Mouse (Mus musculus) limb, embryonic 12.5 days (tissue): ENCODE measurements around the gene Rapgef5. TPM values are rescaled to one million over a fixed set of nuclear protein-coding genes. Genes with fewer than 3 reads are reported as not detected.

Source experiments
- ATAC-seq: fragments of 200-750 bp; cut with Nextera tagmentation; 2 replicates; pipeline ENCODE4 v1.8.0; 2017; ENCODE audit warnings: low read depth, moderate TSS enrichment; ENCODE audit not compliant: insufficient number of reproducible peaks, insufficient read depth, low FRiP score, low TSS enrichment
- H3K27ac ChIP-seq: fragments of 300-500 bp; sonication (generic); 2 replicates; pipeline ENCODE4 v1.5.1; 2016; ENCODE audit warnings: mild to moderate bottlenecking, moderate library complexity
- H3K27me3 ChIP-seq: fragments of 300-500 bp; sonication (generic); 2 replicates; pipeline ENCODE4 v1.6.1; 2016; ENCODE audit warnings: mild to moderate bottlenecking, moderate library complexity
- H3K36me3 ChIP-seq: fragments of 300-500 bp; sonication (generic); 2 replicates; pipeline ENCODE4 v1.6.1; 2016; ENCODE audit warnings: mild to moderate bottlenecking, moderate library complexity
- H3K4me1 ChIP-seq: fragments of 300-500 bp; sonication (generic); replicated peaks from 2 replicates; pipeline ENCODE4 v1.6.1; 2016
- H3K4me2 ChIP-seq: fragments of 300-500 bp; sonication (generic); 2 replicates; pipeline ENCODE4 v1.6.1; 2016; ENCODE audit warnings: mild to moderate bottlenecking, moderate library complexity
- H3K4me3 ChIP-seq: fragments of 300-500 bp; sonication (generic); replicated peaks from 2 replicates; pipeline ENCODE4 v1.5.1; 2016; ENCODE audit warnings: mild to moderate bottlenecking
- H3K9ac ChIP-seq: fragments of 300-500 bp; sonication (generic); replicated peaks from 2 replicates; pipeline ENCODE4 v1.6.1; 2016; ENCODE audit warnings: mild to moderate bottlenecking, moderate library complexity
- H3K9me3 ChIP-seq: fragments of 300-500 bp; sonication (generic); 2 replicates; pipeline ENCODE4 v1.6.1; 2016; ENCODE audit warnings: mild to moderate bottlenecking, moderate library complexity
- WGBS: fragments of 180-500 bp; shearing (Covaris S2); methylation state at CpG from one replicate; pipeline ENCODE4 v1.1.7; 2016; 5-methylcytosine and 5-hydroxymethylcytosine counted together
- polyA plus RNA-seq: library from polyadenylated mRNA; unstranded; fragments of >200 nt; fragmentation: Nextera tagmentation; extraction: Ambion mirVana; gene quantifications from 2 replicates; pipeline ENCODE4 v1.2.1, GENCODE M21; 2016

The Rapgef5 gene
- polyA plus RNA-seq, 1 experiment from 2014 or later = 8.0 TPM

- Histone ChIP-seq H3K27me3 (peaks cover 41% of the 10 kb centered on the region), H3K4me1 (peaks cover 7% of the 10 kb centered on the region), H3K36me3 (no peaks in the 10 kb centered on the region), H3K27ac (no peak overlapping the region), H3K4me2 (peak overlapping the region; percentile 98), H3K9me3 (no peaks in the 10 kb centered on the region), H3K9ac (peak overlapping the region; percentile 70), H3K4me3 (peak overlapping the region; percentile 70)
- 3% methylated on average over 57 of the region's 64 CpGs for WGBS
- ATAC-seq = peak; percentile 81
These were observed 17.2 kb downstream of the Rapgef5 start for GRCm38 (mm10) chr12:117533176-117534086.

- H3K27ac ChIP-seq = no peak overlapping the region
- H3K4me2 ChIP-seq = peak overlapping the region; percentile 98
- no peaks in the 10 kb centered on the region for H3K9me3 ChIP-seq
- H3K36me3 ChIP-seq = no peaks in the 10 kb centered on the region
- peaks cover 6% of the 10 kb centered on the region for H3K4me1 ChIP-seq
- WGBS = 1% methylated on average over 65 of the region's 66 CpGs
- H3K27me3 ChIP-seq = peaks cover 41% of the 10 kb centered on the region
- peak overlapping the region; percentile 70 for H3K9ac ChIP-seq
- H3K4me3 ChIP-seq = peak overlapping the region; percentile 70
- peak; percentile 46; the same call in 1 of the 2 replicates for ATAC-seq
These were observed 17.9 kb downstream of the Rapgef5 start for GRCm38 (mm10) chr12:117534087-117534751.

GRCm38 (mm10) chr12:117540352-117540751 lies 24.1 kb downstream of the Rapgef5 start:
- no peak overlapping the region for H3K9ac ChIP-seq
- WGBS = 74% methylated on average over 2 of the region's 2 CpGs

GRCm38 (mm10) chr12:117545277-117545676 lies 29.0 kb downstream of the Rapgef5 start:
- Histone ChIP-seq H3K27ac (no peak overlapping the region), H3K36me3 (no peaks in the 10 kb centered on the region), H3K4me3 (no peak overlapping the region), H3K27me3 (no peaks in the 10 kb centered on the region), H3K4me2 (no peak overlapping the region), H3K9me3 (no peaks in the 10 kb centered on the region), H3K9ac (no peak overlapping the region), H3K4me1 (no peaks in the 10 kb centered on the region)
- ATAC-seq = no peak
- WGBS = 87% methylated on average over 6 of the region's 6 CpGs

More at GRCm38 (mm10) chr12:117540352-117540751, 24.1 kb downstream of the Rapgef5 start:
- Histone ChIP-seq H3K27me3 (peaks cover 11% of the 10 kb centered on the region), H3K4me2 (no peak overlapping the region), H3K4me3 (no peak overlapping the region), H3K27ac (no peak overlapping the region), H3K9me3 (no peaks in the 10 kb centered on the region), H3K4me1 (no peaks in the 10 kb centered on the region), H3K36me3 (no peaks in the 10 kb centered on the region)
- no peak for ATAC-seq

GRCm38 (mm10) chr12:117553353-117553752 lies 37.1 kb downstream of the Rapgef5 start:
- WGBS = 80% methylated on average over 5 of the region's 5 CpGs
- Histone ChIP-seq H3K4me3 (no peak overlapping the region), H3K27me3 (no peaks in the 10 kb centered on the region), H3K4me1 (no peaks in the 10 kb centered on the region), H3K9ac (no peak overlapping the region), H3K4me2 (no peak overlapping the region), H3K9me3 (no peaks in the 10 kb centered on the region), H3K27ac (no peak overlapping the region), H3K36me3 (no peaks in the 10 kb centered on the region)
- no peak for ATAC-seq

- Histone ChIP-seq H3K4me1 (no peaks in the 10 kb centered on the region), H3K36me3 (no peaks in the 10 kb centered on the region), H3K9me3 (no peaks in the 10 kb centered on the region), H3K27ac (no peak overlapping the region), H3K4me3 (no peak overlapping the region), H3K27me3 (no peaks in the 10 kb centered on the region), H3K4me2 (no peak overlapping the region), H3K9ac (no peak overlapping the region)
- no peak for ATAC-seq
- WGBS = 86% methylated on average over 1 of the region's 1 CpGs
These were observed 38.4 kb downstream of the Rapgef5 start for GRCm38 (mm10) chr12:117554612-117555063.

- Histone ChIP-seq H3K27me3 (no peaks in the 10 kb centered on the region), H3K9me3 (peaks cover 5% of the 10 kb centered on the region; the same call in 1 of the 2 replicates), H3K27ac (no peak overlapping the region), H3K4me1 (peaks cover 14% of the 10 kb centered on the region), H3K4me2 (no peak overlapping the region), H3K4me3 (no peak overlapping the region), H3K9ac (no peak overlapping the region), H3K36me3 (no peaks in the 10 kb centered on the region)
- no peak for ATAC-seq
- 90% methylated on average over 11 of the region's 11 CpGs for WGBS
These were observed 44.2 kb downstream of the Rapgef5 start for GRCm38 (mm10) chr12:117560450-117560849.

GRCm38 (mm10) chr12:117561411-117562059 lies 45.3 kb downstream of the Rapgef5 start:
- H3K9ac ChIP-seq = no peak overlapping the region
- no peak overlapping the region for H3K27ac ChIP-seq
- H3K4me2 ChIP-seq = no peak overlapping the region
- no peaks in the 10 kb centered on the region for H3K27me3 ChIP-seq
- H3K9me3 ChIP-seq = peaks cover 5% of the 10 kb centered on the region; the same call in 1 of the 2 replicates
- peaks cover 14% of the 10 kb centered on the region for H3K4me1 ChIP-seq
- H3K4me3 ChIP-seq = no peak overlapping the region
- WGBS = 77% methylated on average over 6 of the region's 6 CpGs
- H3K36me3 ChIP-seq = no peaks in the 10 kb centered on the region
- no peak for ATAC-seq

- H3K36me3 ChIP-seq = no peaks in the 10 kb centered on the region
- H3K27me3 ChIP-seq = no peaks in the 10 kb centered on the region
- no peak overlapping the region for H3K4me2 ChIP-seq
- no peak overlapping the region for H3K27ac ChIP-seq
- H3K9ac ChIP-seq = no peak overlapping the region
- no peak for ATAC-seq
- no peak overlapping the region for H3K4me3 ChIP-seq
- 93% methylated on average over 3 of the region's 3 CpGs for WGBS
- H3K4me1 ChIP-seq = peaks cover 14% of the 10 kb centered on the region
- peaks cover 5% of the 10 kb centered on the region; the same call in 1 of the 2 replicates for H3K9me3 ChIP-seq
These were observed 45.8 kb downstream of the Rapgef5 start for GRCm38 (mm10) chr12:117562085-117562484.

- no peaks in the 10 kb centered on the region for H3K36me3 ChIP-seq
- H3K27ac ChIP-seq = peak overlapping the region; percentile 1; the same call in 1 of the 2 replicates
- peaks cover 14% of the 10 kb centered on the region for H3K4me1 ChIP-seq
- WGBS = 46% methylated on average over 6 of the region's 6 CpGs
- H3K27me3 ChIP-seq = no peaks in the 10 kb centered on the region
- no peak for ATAC-seq
- H3K9me3 ChIP-seq = peaks cover 5% of the 10 kb centered on the region; the same call in 1 of the 2 replicates
- no peak overlapping the region for H3K4me2 ChIP-seq
- H3K9ac ChIP-seq = no peak overlapping the region
- H3K4me3 ChIP-seq = no peak overlapping the region
These were observed 47.6 kb downstream of the Rapgef5 start for GRCm38 (mm10) chr12:117563859-117564258.

- no peak for ATAC-seq
- 84% methylated on average over 4 of the region's 4 CpGs for WGBS
- H3K27ac ChIP-seq = no peak overlapping the region
- H3K9ac ChIP-seq = no peak overlapping the region
- no peak overlapping the region for H3K4me3 ChIP-seq
- H3K36me3 ChIP-seq = no peaks in the 10 kb centered on the region
- H3K9me3 ChIP-seq = peaks cover 5% of the 10 kb centered on the region; the same call in 1 of the 2 replicates
- H3K27me3 ChIP-seq = no peaks in the 10 kb centered on the region
- H3K4me2 ChIP-seq = no peak overlapping the region
- peaks cover 14% of the 10 kb centered on the region for H3K4me1 ChIP-seq
These were observed 50.0 kb downstream of the Rapgef5 start for GRCm38 (mm10) chr12:117566298-117566697.
